Mouse (Mus musculus): Measurements from ENCODE around the gene Tmem232.

DNA sequence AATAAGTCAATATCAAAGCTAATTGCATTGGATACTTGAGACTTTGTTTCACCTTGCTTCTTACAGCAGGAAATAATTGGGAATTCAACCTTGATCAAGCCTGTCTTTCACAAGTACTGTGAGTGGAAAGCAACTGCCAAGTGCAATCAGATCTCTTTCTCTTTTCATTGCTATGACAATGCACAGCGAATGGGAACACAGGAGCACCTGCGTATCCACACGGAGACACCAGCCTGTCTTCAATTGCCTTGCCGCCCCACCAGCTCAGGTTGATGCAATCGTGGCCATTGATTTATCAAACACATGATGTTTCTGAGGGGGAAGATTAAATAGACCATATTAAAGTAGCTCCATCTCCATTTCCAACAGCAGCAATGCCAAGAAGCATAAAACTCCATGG lies 296.9 kb downstream of the Tmem232 start:
- TF ChIP-seq CTCF (IDR thresholded peaks at IDR 0.05; ENCODE audit: low read depth, low read length) = no peak
- TF ChIP-seq POLR2A (IDR thresholded peaks at IDR 0.05; ENCODE audit: borderline replicate concordance, low read depth, low read length) = no peak

Measured in bone marrow macrophage, adult 2 months (primary cell).